Mouse (Mus musculus): ENCODE measurements at regions not wholly inside any gene's neighbourhood (a gene's known extent, or its start where the extent isn't known, plus 50 kb on each side); places are given as distances from the start of the nearest gene placed in this dataset.

GRCm38 (mm10) chr8:126675153-126675552 lies 81.4 kb upstream of the Irf2bp2 start:
- no peak for DNase-seq

- no peak for DNase-seq
Measured at GRCm38 (mm10) chr8:126673038-126673740, 79.4 kb upstream of the Irf2bp2 start.

GRCm38 (mm10) chr8:126671594-126671993 lies 77.8 kb upstream of the Irf2bp2 start:
- DNase-seq, result no peak

GRCm38 (mm10) chr8:126669919-126670318 lies 76.1 kb upstream of the Irf2bp2 start:
- DNase-seq, result no peak

- DNase-seq, result no peak
Measured at GRCm38 (mm10) chr8:126669154-126669553, 75.4 kb upstream of the Irf2bp2 start.

- DNase-seq, result no peak
Measured at GRCm38 (mm10) chr8:126668657-126669025, 74.9 kb upstream of the Irf2bp2 start.

GRCm38 (mm10) chr8:126667721-126668656 lies 74.2 kb upstream of the Irf2bp2 start:
- DNase-seq, result peak; percentile 18

GRCm38 (mm10) chr8:126667086-126667720 lies 73.4 kb upstream of the Irf2bp2 start:
- DNase-seq, result peak; percentile 47

- peak; percentile 94 for DNase-seq
Measured at GRCm38 (mm10) chr8:126666327-126667085, 72.7 kb upstream of the Irf2bp2 start.

- peak; percentile 55 for DNase-seq
Measured at GRCm38 (mm10) chr8:126665581-126666241, 71.9 kb upstream of the Irf2bp2 start.

- no peak for DNase-seq
Measured at GRCm38 (mm10) chr8:126664891-126665290, 71.1 kb upstream of the Irf2bp2 start.

- DNase-seq, result peak; percentile 81
Measured at GRCm38 (mm10) chr8:126662797-126663784, 69.3 kb upstream of the Irf2bp2 start.

- DNase-seq, result no peak
Measured at GRCm38 (mm10) chr8:126662151-126662550, 68.4 kb upstream of the Irf2bp2 start.

GRCm38 (mm10) chr8:126661511-126662142 lies 67.8 kb upstream of the Irf2bp2 start:
- no peak for DNase-seq

GRCm38 (mm10) chr8:126660658-126661316 lies 67.0 kb upstream of the Irf2bp2 start:
- DNase-seq, result peak; percentile 30

- peak; percentile 47 for DNase-seq
Measured at GRCm38 (mm10) chr8:126659691-126660657, 66.2 kb upstream of the Irf2bp2 start.

- no peak for DNase-seq
Measured at GRCm38 (mm10) chr8:126657546-126657945, 63.8 kb upstream of the Irf2bp2 start.

GRCm38 (mm10) chr8:126656554-126657260 lies 62.9 kb upstream of the Irf2bp2 start:
- DNase-seq, result no peak

Data from thymus, postnatal 25 days (tissue).